Mouse (Mus musculus): Measurements from ENCODE around the gene G0s2. TPM values are rescaled to one million over a fixed set of nuclear protein-coding genes. Genes with fewer than 3 reads are reported as not detected.
"Not testable (repeated sequence)": the region's sequence is repeated elsewhere in the genome, so short reads cannot be mapped to it uniquely, and the experiment has no call there.

Gene G0s2
- polyA plus RNA-seq, 1 experiment from 2014 or later, result 50.8 TPM

GRCm38 (mm10) chr1:193263026-193263907, 9.8 kb downstream of the G0s2 start:
- no peak overlapping the region for H3K4me2 ChIP-seq
- H3K27ac ChIP-seq (replicated peaks), result peak overlapping the region; percentile 12; the same call in 1 of the 2 replicates

GRCm38 (mm10) chr1:193261897-193262548, 11.0 kb downstream of the G0s2 start:
- no peak overlapping the region for H3K4me3 ChIP-seq
- H3K36me3 ChIP-seq, result no peaks in the 10 kb centered on the region
- no peak overlapping the region for H3K9ac ChIP-seq
- peak overlapping the region; percentile 70 for H3K27ac ChIP-seq (replicated peaks)
- peaks cover 31% of the 10 kb centered on the region for H3K4me1 ChIP-seq
- H3K27me3 ChIP-seq (replicated peaks), result no peaks in the 10 kb centered on the region
- no peak overlapping the region for H3K4me2 ChIP-seq
- ATAC-seq (ENCODE audit: extremely low read depth, insufficient number of reproducible peaks, low FRiP score, low TSS enrichment), result no peak
- no peaks in the 10 kb centered on the region for H3K9me3 ChIP-seq
- WGBS, result 52% methylated on average over 7 of the region's 7 CpGs

More at GRCm38 (mm10) chr1:193263026-193263907, 9.8 kb downstream of the G0s2 start:
- WGBS, result 56% methylated on average over 8 of the region's 8 CpGs
- no peak for ATAC-seq (ENCODE audit: extremely low read depth, insufficient number of reproducible peaks, low FRiP score, low TSS enrichment)
- Histone ChIP-seq H3K27me3 (replicated peaks) (no peaks in the 10 kb centered on the region), H3K9ac (no peak overlapping the region), H3K4me3 (no peak overlapping the region), H3K9me3 (no peaks in the 10 kb centered on the region), H3K36me3 (no peaks in the 10 kb centered on the region), H3K4me1 (peaks cover 29% of the 10 kb centered on the region)

- no peak overlapping the region for H3K9ac ChIP-seq
- no peaks in the 10 kb centered on the region for H3K27me3 ChIP-seq (replicated peaks)
- H3K36me3 ChIP-seq, result no peaks in the 10 kb centered on the region
- no peak for ATAC-seq (ENCODE audit: extremely low read depth, insufficient number of reproducible peaks, low FRiP score, low TSS enrichment)
- H3K9me3 ChIP-seq, result no peaks in the 10 kb centered on the region
- peaks cover 49% of the 10 kb centered on the region for H3K4me1 ChIP-seq
- no peak overlapping the region for H3K4me2 ChIP-seq
- 72% methylated on average over 9 of the region's 9 CpGs for WGBS
- no peak overlapping the region for H3K27ac ChIP-seq (replicated peaks)
- H3K4me3 ChIP-seq, result no peak overlapping the region
Measured at GRCm38 (mm10) chr1:193259559-193259958, 13.5 kb downstream of the G0s2 start.

- 32% methylated on average over 5 of the region's 5 CpGs for WGBS
- no peak overlapping the region for H3K4me2 ChIP-seq
- ATAC-seq (ENCODE audit: extremely low read depth, insufficient number of reproducible peaks, low FRiP score, low TSS enrichment), result no peak
- no peaks in the 10 kb centered on the region for H3K27me3 ChIP-seq (replicated peaks)
- peak overlapping the region; percentile 28; the same call in 1 of the 2 replicates for H3K27ac ChIP-seq (replicated peaks)
- peaks cover 30% of the 10 kb centered on the region for H3K4me1 ChIP-seq
- no peak overlapping the region for H3K4me3 ChIP-seq
- H3K9ac ChIP-seq, result no peak overlapping the region
- H3K36me3 ChIP-seq, result no peaks in the 10 kb centered on the region
- H3K9me3 ChIP-seq, result no peaks in the 10 kb centered on the region
Measured at GRCm38 (mm10) chr1:193256621-193257098, 16.4 kb downstream of the G0s2 start.

- H3K9ac ChIP-seq, result 0 out of 2 replicates have a peak overlapping the region, but pooled peaks have one; percentile 40
- peaks cover 26% of the 10 kb centered on the region for H3K4me1 ChIP-seq
- H3K4me3 ChIP-seq, result no peak overlapping the region
- no peak for ATAC-seq (ENCODE audit: extremely low read depth, insufficient number of reproducible peaks, low FRiP score, low TSS enrichment)
- no peaks in the 10 kb centered on the region for H3K27me3 ChIP-seq (replicated peaks)
- no peak overlapping the region for H3K4me2 ChIP-seq
- H3K9me3 ChIP-seq, result no peaks in the 10 kb centered on the region
- H3K27ac ChIP-seq (replicated peaks), result no peak overlapping the region
- H3K36me3 ChIP-seq, result no peaks in the 10 kb centered on the region
Measured at GRCm38 (mm10) chr1:193256289-193256577, 16.8 kb downstream of the G0s2 start.

- Histone ChIP-seq H3K4me3 (no peak overlapping the region), H3K27ac (replicated peaks) (no peak overlapping the region), H3K27me3 (replicated peaks) (no peaks in the 10 kb centered on the region), H3K36me3 (no peaks in the 10 kb centered on the region), H3K9me3 (no peaks in the 10 kb centered on the region), H3K4me2 (no peak overlapping the region), H3K4me1 (peaks cover 26% of the 10 kb centered on the region), H3K9ac (peak overlapping the region; percentile 56; the same call in 1 of the 2 replicates)
- no peak for ATAC-seq (ENCODE audit: extremely low read depth, insufficient number of reproducible peaks, low FRiP score, low TSS enrichment)
- WGBS, result 30% methylated on average over 3 of the region's 3 CpGs
Measured at GRCm38 (mm10) chr1:193255488-193256288, 17.3 kb downstream of the G0s2 start.

- Histone ChIP-seq H3K4me1 (peaks cover 26% of the 10 kb centered on the region), H3K4me3 (no peak overlapping the region), H3K36me3 (no peaks in the 10 kb centered on the region), H3K27me3 (replicated peaks) (no peaks in the 10 kb centered on the region), H3K4me2 (no peak overlapping the region), H3K9ac (0 out of 2 replicates have a peak overlapping the region, but pooled peaks have one; percentile 45), H3K9me3 (no peaks in the 10 kb centered on the region), H3K27ac (replicated peaks) (no peak overlapping the region)
- 39% methylated on average over 8 of the region's 8 CpGs for WGBS
- ATAC-seq (ENCODE audit: extremely low read depth, insufficient number of reproducible peaks, low FRiP score, low TSS enrichment), result no peak
Measured at GRCm38 (mm10) chr1:193255032-193255431, 18.0 kb downstream of the G0s2 start.

- H3K4me1 ChIP-seq, result peaks cover 26% of the 10 kb centered on the region
- H3K4me3 ChIP-seq; H3K27me3 ChIP-seq (replicated peaks); H3K4me2 ChIP-seq; H3K27ac ChIP-seq (replicated peaks); H3K9ac ChIP-seq; ATAC-seq (ENCODE audit: extremely low read depth, insufficient number of reproducible peaks, low FRiP score, low TSS enrichment); H3K9me3 ChIP-seq; H3K36me3 ChIP-seq: not testable (repeated sequence)
- 64% methylated on average over 3 of the region's 3 CpGs for WGBS
Measured at GRCm38 (mm10) chr1:193253895-193254294, 19.1 kb downstream of the G0s2 start.

- Histone ChIP-seq H3K27me3 (replicated peaks) (no peaks in the 10 kb centered on the region), H3K27ac (replicated peaks) (0 out of 2 replicates have a peak overlapping the region, but pooled peaks have one; percentile 6), H3K4me2 (no peak overlapping the region), H3K36me3 (no peaks in the 10 kb centered on the region), H3K4me1 (peaks cover 26% of the 10 kb centered on the region), H3K9ac (no peak overlapping the region), H3K4me3 (no peak overlapping the region), H3K9me3 (no peaks in the 10 kb centered on the region)
- ATAC-seq (ENCODE audit: extremely low read depth, insufficient number of reproducible peaks, low FRiP score, low TSS enrichment), result no peak
- 29% methylated on average over 5 of the region's 5 CpGs for WGBS
Measured at GRCm38 (mm10) chr1:193252616-193253015, 20.4 kb downstream of the G0s2 start.

- H3K9ac ChIP-seq, result no peak overlapping the region
- H3K4me3 ChIP-seq, result no peak overlapping the region
- no peak overlapping the region for H3K27ac ChIP-seq (replicated peaks)
- H3K4me2 ChIP-seq, result no peak overlapping the region
- peaks cover 17% of the 10 kb centered on the region for H3K4me1 ChIP-seq
- H3K27me3 ChIP-seq (replicated peaks), result no peaks in the 10 kb centered on the region
- H3K36me3 ChIP-seq, result no peaks in the 10 kb centered on the region
- no peaks in the 10 kb centered on the region for H3K9me3 ChIP-seq
- WGBS, result 65% methylated on average over 7 of the region's 7 CpGs
- no peak for ATAC-seq (ENCODE audit: extremely low read depth, insufficient number of reproducible peaks, low FRiP score, low TSS enrichment)
Measured at GRCm38 (mm10) chr1:193251386-193251785, 21.6 kb downstream of the G0s2 start.

GRCm38 (mm10) chr1:193250026-193250425, 23.0 kb downstream of the G0s2 start:
- H3K9me3 ChIP-seq, result no peaks in the 10 kb centered on the region
- no peak for ATAC-seq (ENCODE audit: extremely low read depth, insufficient number of reproducible peaks, low FRiP score, low TSS enrichment)
- H3K4me1 ChIP-seq, result peaks cover 9% of the 10 kb centered on the region
- H3K36me3 ChIP-seq, result no peaks in the 10 kb centered on the region
- H3K4me3 ChIP-seq, result no peak overlapping the region
- no peak overlapping the region for H3K27ac ChIP-seq (replicated peaks)
- no peak overlapping the region for H3K9ac ChIP-seq
- H3K4me2 ChIP-seq, result no peak overlapping the region
- WGBS, result 69% methylated on average over 2 of the region's 2 CpGs
- H3K27me3 ChIP-seq (replicated peaks), result no peaks in the 10 kb centered on the region
